Mouse (Mus musculus) heart, embryonic 11.5 days (tissue): ENCODE data around the gene Ccnc. TPM values are rescaled to one million over a fixed set of nuclear protein-coding genes. Genes with fewer than 3 reads are reported as not detected.

Source experiments
- ATAC-seq: fragments of 200-750 bp; cut with Nextera tagmentation; replicated peaks from 2 replicates; pipeline ENCODE4 v1.8.0; 2017; ENCODE audit warnings: moderate library complexity; ENCODE audit not compliant: insufficient number of reproducible peaks, low FRiP score, low TSS enrichment
- H3K27ac ChIP-seq: fragments of 300-500 bp; sonication (generic); 2 replicates; pipeline ENCODE4 v1.5.1; 2014; ENCODE audit warnings: mild to moderate bottlenecking, low read depth, low read length
- H3K27me3 ChIP-seq: fragments of 300-500 bp; sonication (generic); 2 replicates; pipeline ENCODE4 v1.6.1; 2014; ENCODE audit warnings: mild to moderate bottlenecking, low read length, mixed read lengths; ENCODE audit not compliant: control insufficient read depth, insufficient read depth
- H3K36me3 ChIP-seq: fragments of 300-500 bp; sonication (generic); 2 replicates; pipeline ENCODE4 v1.6.1; 2014; ENCODE audit warnings: mild to moderate bottlenecking, low read length, moderate library complexity, mixed read lengths; ENCODE audit not compliant: control insufficient read depth, insufficient read depth
- H3K4me1 ChIP-seq: fragments of 300-500 bp; sonication (generic); 2 replicates; pipeline ENCODE4 v1.6.1; 2014; ENCODE audit warnings: low read length; ENCODE audit not compliant: control insufficient read depth, insufficient read depth
- H3K4me2 ChIP-seq: fragments of 300-500 bp; sonication (generic); 2 replicates; pipeline ENCODE4 v1.6.1; 2014; ENCODE audit warnings: mild to moderate bottlenecking, moderate library complexity
- H3K4me3 ChIP-seq: fragments of 300-500 bp; sonication (generic); 2 replicates; pipeline ENCODE4 v1.5.1; 2014; ENCODE audit warnings: low read depth, low read length
- H3K9ac ChIP-seq: fragments of 300-500 bp; sonication (generic); 2 replicates; pipeline ENCODE4 v1.6.1; 2014; ENCODE audit warnings: mild to moderate bottlenecking, low read depth, low read length, moderate library complexity
- H3K9me3 ChIP-seq: fragments of 300-500 bp; sonication (generic); replicated peaks from 2 replicates; pipeline ENCODE4 v1.6.1; 2016; ENCODE audit warnings: low read length; ENCODE audit not compliant: control insufficient read depth
- WGBS: fragments of 180-500 bp; shearing (Covaris S2); extraction: QIAGEN DNeasy Blood & Tissue Kit; methylation state at CpG from one replicate; pipeline ENCODE4 v1.1.7; 2014; ENCODE audit not compliant: insufficient replicate concordance; 5-methylcytosine and 5-hydroxymethylcytosine counted together
- polyA plus RNA-seq: library from polyadenylated mRNA; unstranded; fragments of >200 nt; fragmentation: Nextera tagmentation; extraction: Ambion mirVana; gene quantifications from 2 replicates; pipeline ENCODE4 v1.2.1, GENCODE M21; 2014

Gene Ccnc
- polyA plus RNA-seq, 1 experiment from 2014 or later, result 31.0 TPM

- no peak within 1 kb of the TSS for H3K4me2 ChIP-seq
- H3K27me3 ChIP-seq, result peaks cover 96% of the 10 kb centered on the region
- no peaks in the 10 kb centered on the region for H3K9me3 ChIP-seq
- H3K9ac ChIP-seq, result no peak within 1 kb of the TSS
- peaks cover 4% of the 10 kb centered on the region for H3K4me1 ChIP-seq
- H3K4me3 ChIP-seq, result no peak within 1 kb of the TSS
- 3% methylated on average over 38 of the region's 38 CpGs for WGBS
- H3K36me3 ChIP-seq, result no peaks in the 10 kb centered on the region
- H3K27ac ChIP-seq, result no peak within 1 kb of the TSS
- ATAC-seq, result no peak
These were observed 41.9 kb upstream of the Ccnc start, which contains the start of gene Prdm13 for GRCm38 (mm10) chr4:21685595-21686091. TSS of gene Prdm13 (minus strand) at chr4:21685963.

DNA sequence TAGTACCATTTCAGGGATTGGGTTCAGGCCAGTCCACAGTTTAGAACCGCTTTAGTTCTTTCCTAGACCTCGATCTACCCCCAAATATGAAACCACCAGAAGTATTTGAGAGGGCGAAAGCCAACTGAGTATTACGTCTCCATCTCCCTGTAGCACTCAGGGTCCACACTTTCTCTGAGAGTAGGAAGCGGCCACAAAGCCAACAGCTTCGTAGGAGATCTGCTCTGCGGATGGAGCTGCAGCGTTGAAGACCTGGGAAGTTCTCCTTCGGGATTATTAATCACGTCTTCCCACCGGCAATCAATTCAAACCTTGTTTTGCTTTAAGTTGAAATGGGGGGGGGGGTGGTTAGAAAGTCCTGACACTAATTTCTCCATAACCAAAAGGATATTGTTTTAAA lies 41.1 kb upstream of the Ccnc start:
- ATAC-seq, result no peak
- WGBS, result 4% methylated on average over 11 of the region's 11 CpGs

DNA sequence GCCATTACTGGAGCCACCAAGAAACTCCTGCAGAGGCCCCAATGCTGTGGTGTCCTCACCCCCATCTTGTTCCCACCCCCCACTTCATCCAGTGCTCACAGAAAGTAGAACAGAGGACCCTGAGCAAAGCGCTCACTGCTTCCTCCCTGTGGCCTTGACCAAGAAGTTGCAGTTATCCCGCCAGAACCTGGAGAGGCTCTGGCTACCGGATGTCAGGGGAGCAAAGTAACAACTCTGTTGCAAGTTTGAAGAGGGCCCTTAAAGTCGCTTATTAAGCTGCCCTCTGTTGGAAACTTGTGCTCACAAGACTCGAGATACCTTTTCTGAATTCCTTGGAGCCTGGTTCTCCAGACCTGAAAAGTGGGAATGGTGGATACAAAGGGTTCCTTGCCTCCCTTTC lies 40.6 kb upstream of the Ccnc start:
- no peaks in the 10 kb centered on the region for H3K9me3 ChIP-seq
- no peak overlapping the region for H3K9ac ChIP-seq
- no peaks in the 10 kb centered on the region for H3K36me3 ChIP-seq
- peaks cover 96% of the 10 kb centered on the region for H3K27me3 ChIP-seq
- ATAC-seq, result no peak
- WGBS, result 0% methylated on average over 5 of the region's 5 CpGs
- no peak overlapping the region for H3K4me3 ChIP-seq
- H3K4me2 ChIP-seq, result no peak overlapping the region
- H3K4me1 ChIP-seq, result peaks cover 4% of the 10 kb centered on the region
- no peak overlapping the region for H3K27ac ChIP-seq

More for the DNA sequence above, 41.1 kb upstream of the Ccnc start:
- no peaks in the 10 kb centered on the region for H3K9me3 ChIP-seq
- no peak overlapping the region for H3K27ac ChIP-seq
- no peaks in the 10 kb centered on the region for H3K36me3 ChIP-seq
- H3K9ac ChIP-seq, result no peak overlapping the region
- peaks cover 4% of the 10 kb centered on the region for H3K4me1 ChIP-seq
- H3K4me2 ChIP-seq, result no peak overlapping the region
- no peak overlapping the region for H3K4me3 ChIP-seq
- H3K27me3 ChIP-seq, result peaks cover 96% of the 10 kb centered on the region

- Histone ChIP-seq H3K36me3 (no peaks in the 10 kb centered on the region), H3K9me3 (no peaks in the 10 kb centered on the region), H3K9ac (no peak overlapping the region), H3K27ac (no peak overlapping the region), H3K27me3 (peaks cover 97% of the 10 kb centered on the region), H3K4me1 (peaks cover 4% of the 10 kb centered on the region), H3K4me2 (peak overlapping the region; percentile 73), H3K4me3 (peak overlapping the region; percentile 59)
- WGBS, result 3% methylated on average over 51 of the region's 51 CpGs
- peak; percentile 57 for ATAC-seq
These were observed 39.5 kb upstream of the Ccnc start for GRCm38 (mm10) chr4:21687783-21688702.

DNA sequence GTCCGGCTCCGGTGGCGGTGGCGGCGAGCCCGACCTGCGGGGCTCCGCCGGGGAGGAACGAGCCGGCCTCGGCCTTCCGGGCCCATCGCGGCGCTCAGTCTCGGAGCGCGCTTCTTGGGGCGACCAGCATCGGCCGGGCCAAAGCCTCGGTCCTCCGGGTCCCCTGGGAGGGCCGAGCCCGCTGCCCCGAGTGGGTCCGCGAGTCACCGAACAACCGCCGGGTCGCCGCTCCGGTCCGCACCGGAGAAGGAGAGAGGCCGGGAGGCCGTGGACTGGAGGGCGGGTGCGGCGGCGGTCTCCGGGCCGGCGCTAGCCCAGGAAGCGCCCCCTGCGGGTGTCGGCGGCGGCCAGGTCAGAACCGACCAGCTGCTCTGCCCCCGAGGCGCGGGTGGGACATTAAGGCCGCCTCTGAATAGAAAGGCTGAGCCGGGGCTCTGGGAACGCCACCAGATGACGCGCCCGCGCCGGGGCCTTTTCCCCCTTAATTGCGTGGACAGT lies 38.7 kb upstream of the Ccnc start:
- Histone ChIP-seq H3K4me1 (peaks cover 4% of the 10 kb centered on the region), H3K4me2 (peak overlapping the region; percentile 73), H3K36me3 (no peaks in the 10 kb centered on the region), H3K27ac (no peak overlapping the region), H3K9me3 (no peaks in the 10 kb centered on the region), H3K9ac (no peak overlapping the region), H3K4me3 (peak overlapping the region; percentile 59), H3K27me3 (peaks cover 93% of the 10 kb centered on the region)
- ATAC-seq, result peak; percentile 46
- under 1% methylated on average over 56 of the region's 64 CpGs for WGBS

DNA sequence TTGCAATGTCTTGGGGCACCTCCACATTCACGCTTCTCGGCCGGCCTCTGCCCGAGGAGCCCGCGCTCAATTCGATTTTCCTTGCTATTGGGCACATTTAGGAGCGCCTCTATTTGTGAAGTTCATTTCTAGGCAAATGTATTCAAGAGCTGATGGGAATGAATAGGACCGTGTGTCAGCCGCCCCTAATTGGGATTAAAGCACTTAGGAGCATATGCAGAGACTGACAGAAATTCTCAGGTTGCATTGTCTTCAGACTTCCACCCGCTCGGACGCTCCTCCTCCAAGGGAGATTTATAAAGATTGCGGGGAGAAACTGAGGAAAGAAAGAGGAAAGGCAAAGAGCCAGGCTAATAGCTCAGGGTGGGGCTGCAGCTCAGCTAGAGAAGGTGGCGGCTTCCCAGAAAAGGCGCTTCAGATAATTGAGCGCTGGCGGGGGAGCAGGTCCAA lies 38.0 kb upstream of the Ccnc start:
- Histone ChIP-seq H3K9ac (no peak overlapping the region), H3K4me1 (peaks cover 4% of the 10 kb centered on the region), H3K4me2 (peak overlapping the region; percentile 73), H3K4me3 (peak overlapping the region; percentile 59; the same call in 1 of the 2 replicates), H3K27me3 (peaks cover 85% of the 10 kb centered on the region), H3K9me3 (no peaks in the 10 kb centered on the region), H3K36me3 (no peaks in the 10 kb centered on the region), H3K27ac (no peak overlapping the region)
- WGBS, result 1% methylated on average over 18 of the region's 18 CpGs
- no peak for ATAC-seq

DNA sequence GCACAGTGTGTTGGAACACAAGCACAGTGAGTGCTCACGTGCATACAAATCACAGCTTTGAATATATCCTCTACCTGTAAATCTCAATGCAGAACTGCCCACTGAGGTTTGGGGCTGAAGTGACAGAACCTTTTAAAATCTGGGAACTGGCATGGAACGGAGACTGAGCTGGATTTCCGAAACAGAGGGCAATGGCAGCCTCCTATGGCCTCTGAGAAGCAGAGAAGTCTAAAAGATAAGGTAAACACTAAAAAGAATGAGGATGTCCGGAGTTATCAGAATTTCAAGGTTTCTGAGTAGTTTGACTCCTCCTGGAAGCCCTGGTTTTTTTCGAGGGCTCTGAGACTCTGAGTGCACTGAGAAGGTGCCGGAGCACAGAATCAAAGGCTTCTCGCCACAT lies 37.3 kb upstream of the Ccnc start:
- peaks cover 4% of the 10 kb centered on the region for H3K4me1 ChIP-seq
- no peak overlapping the region for H3K4me2 ChIP-seq
- no peak overlapping the region for H3K4me3 ChIP-seq
- ATAC-seq, result no peak
- no peak overlapping the region for H3K27ac ChIP-seq
- H3K9me3 ChIP-seq, result no peaks in the 10 kb centered on the region
- peaks cover 78% of the 10 kb centered on the region for H3K27me3 ChIP-seq
- WGBS, result 11% methylated on average over 7 of the region's 7 CpGs
- no peak overlapping the region for H3K9ac ChIP-seq
- no peaks in the 10 kb centered on the region for H3K36me3 ChIP-seq

DNA sequence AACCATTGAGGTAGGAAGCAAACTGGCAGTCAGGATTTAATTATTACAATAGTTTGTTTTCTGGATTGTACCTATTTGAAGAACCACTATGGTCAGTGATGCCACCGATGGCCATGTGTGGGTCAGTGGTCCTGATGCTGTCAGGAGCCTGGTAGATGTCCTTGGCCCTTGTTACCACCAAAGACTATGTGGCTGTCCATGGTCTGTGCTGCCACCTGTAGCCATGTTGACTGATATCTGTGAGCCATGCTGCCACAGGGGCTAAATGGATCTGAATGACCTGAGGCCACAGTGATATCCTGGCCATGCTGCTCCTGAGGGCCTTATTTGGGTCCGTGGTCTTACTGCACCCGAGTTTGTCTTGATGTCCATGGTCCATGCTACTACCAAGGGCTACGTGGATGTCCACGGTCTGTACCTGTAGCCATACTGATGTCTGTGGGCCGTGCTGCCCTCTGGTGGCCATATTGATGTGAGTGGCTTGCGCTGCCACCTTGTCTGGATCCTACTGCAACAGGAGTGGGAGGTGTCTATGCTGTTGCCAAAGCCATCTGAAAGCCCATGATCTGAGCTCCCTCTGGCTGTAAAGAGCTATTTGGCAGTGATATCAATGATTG lies 31.8 kb upstream of the Ccnc start:
- no peak overlapping the region for H3K27ac ChIP-seq
- no peaks in the 10 kb centered on the region for H3K36me3 ChIP-seq
- no peaks in the 10 kb centered on the region for H3K4me1 ChIP-seq
- H3K9me3 ChIP-seq, result no peaks in the 10 kb centered on the region
- H3K27me3 ChIP-seq, result peaks cover 24% of the 10 kb centered on the region
- WGBS, result 32% methylated on average over 7 of the region's 7 CpGs
- no peak for ATAC-seq
- H3K9ac ChIP-seq, result no peak overlapping the region
- H3K4me3 ChIP-seq, result no peak overlapping the region
- H3K4me2 ChIP-seq, result no peak overlapping the region
